Comparison of ENCODE assay signal across 1 mouse cellular context in the genomic region with DNA sequence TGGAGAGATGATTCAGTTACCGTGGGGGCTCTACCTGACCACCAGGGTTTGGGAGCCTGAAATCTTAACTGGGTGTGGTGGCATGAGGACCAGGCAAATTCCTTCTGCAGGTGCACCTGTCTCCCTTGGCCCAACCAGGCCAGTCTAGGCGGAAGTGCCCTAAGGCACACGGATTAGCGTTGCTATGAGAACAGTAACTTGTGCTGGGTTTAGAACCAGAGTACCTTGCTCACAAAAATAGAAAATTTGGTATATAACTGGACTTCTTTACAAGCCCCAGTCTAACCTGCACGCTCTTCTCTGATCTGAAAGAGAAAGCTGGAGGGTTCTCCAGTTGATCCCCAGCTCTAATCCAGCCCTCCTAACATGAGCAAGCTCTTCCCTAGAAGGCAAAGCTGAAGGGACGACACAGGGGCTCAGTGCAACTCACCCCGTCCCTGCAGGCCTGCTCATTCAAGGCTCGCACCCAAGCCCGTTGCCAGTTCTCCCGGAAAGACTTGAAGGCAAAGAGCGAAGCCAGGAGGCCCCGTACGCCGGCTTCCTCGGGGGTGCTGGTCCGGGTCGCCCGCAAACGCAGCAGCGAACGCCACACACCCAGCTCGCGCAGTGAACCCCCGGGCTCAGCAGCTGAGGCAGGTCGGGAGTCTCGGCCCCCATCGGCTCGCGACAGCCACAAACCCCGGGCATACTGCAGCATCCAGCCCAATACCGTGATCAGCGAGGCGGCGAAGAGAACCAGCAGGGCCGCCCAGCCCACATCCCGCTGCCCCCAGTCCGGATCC.
TF ChIP-seq lines count a peak whose summit lies in the region.

No protein-coding gene starts in this region.

TF ChIP-seq in MEL, 35 proteins besides CTCF, POLR2A, EP300 and RAD21 (continued from another document):
- TF ChIP-seq MYB (IDR thresholded peaks at IDR 0.05; ENCODE audit: low read depth, low read length): no peak
- no peak for TF ChIP-seq ELF1 (IDR thresholded peaks at IDR 0.05; ENCODE audit: low read depth, low read length)
- TF ChIP-seq CHD2 (IDR thresholded peaks at IDR 0.05; ENCODE audit: low read length): no peak
- TF ChIP-seq ZC3H11A (IDR thresholded peaks at IDR 0.05; ENCODE audit: low read depth, low read length): no peak
- no peak for TF ChIP-seq GATA1 (IDR thresholded peaks at IDR 0.05; ENCODE audit: low read depth, low read length)
